Mouse (Mus musculus) liver, adult 2 months (tissue): ENCODE data around the gene Wasf2.

Source experiments
- CTCF ChIP-seq: fragments of 200-500 bp; IDR thresholded peaks from 2 replicates; pipeline ENCODE4 v1.5.1; 2011; ENCODE audit warnings: low read depth, low read length, control low read depth
- POLR2A ChIP-seq: fragments of 200-500 bp; IDR thresholded peaks from 2 replicates; pipeline ENCODE4 v1.6.1; 2011; ENCODE audit warnings: low read length, control low read depth; ENCODE audit not compliant: insufficient read depth; ENCODE audit errors: extremely low read depth

- TF ChIP-seq CTCF = no peak
- TF ChIP-seq POLR2A = no peak
These were observed 104.5 kb downstream of the Wasf2 start for GRCm38 (mm10) chr4:133234771-133235170.
